Mouse (Mus musculus): ENCODE measurements around the gene Mtmr1.
A peak's percentile ranks its signal among the peaks of the same experiment; 100 is the strongest.
"Not testable (repeated sequence)": the region's sequence is repeated elsewhere in the genome, so short reads cannot be mapped to it uniquely, and the experiment has no call there.

The Mtmr1 gene

DNA sequence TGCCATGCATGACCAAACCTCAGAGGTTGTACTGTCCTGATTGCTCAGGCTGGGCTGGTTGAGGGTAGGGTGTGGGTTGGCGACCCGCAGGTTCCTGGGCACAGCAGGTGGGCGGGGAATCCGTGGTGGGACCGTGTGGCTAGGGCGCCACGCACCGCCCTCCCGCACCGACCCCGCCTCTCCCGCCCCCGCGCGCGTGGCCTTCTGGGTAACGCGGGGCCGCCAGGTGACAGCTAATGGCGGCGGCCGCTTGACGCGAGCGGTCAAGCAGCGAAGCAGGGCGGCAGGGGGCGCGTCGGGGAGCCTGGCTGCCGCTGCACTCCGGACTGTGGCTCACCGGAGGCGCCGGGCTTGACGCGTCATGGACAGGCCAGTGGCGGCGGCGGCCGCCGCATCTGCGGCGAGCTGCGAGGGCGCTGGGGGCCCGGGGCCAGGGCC, at the start of gene Mtmr1:
Gene Mtmr1 (plus strand): TSS at position 207 of the 438 bp plus-strand sequence.
- peak; percentile 31 to 63 for DNase-seq (ENCODE audit: low spot score in 2 of 2)

DNA sequence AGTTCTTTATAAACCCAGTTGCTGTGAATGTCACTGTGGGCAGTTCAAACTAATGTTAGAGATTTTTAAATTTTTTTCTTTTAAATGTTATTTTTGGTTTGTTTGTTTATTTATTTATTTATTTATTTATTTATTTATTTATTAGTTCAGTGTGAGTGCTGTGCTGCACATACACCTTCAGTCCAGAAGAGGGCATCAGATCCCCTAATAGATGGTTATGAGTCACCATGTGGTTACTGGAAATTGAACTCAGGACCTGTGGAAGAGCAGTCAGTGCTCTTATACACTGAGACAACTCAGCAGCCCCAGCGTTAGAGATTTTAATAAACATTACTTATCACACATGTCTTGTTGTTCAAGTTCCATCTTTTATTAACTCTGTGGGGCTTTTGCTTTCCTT, 12.5 kb upstream of the Mtmr1 start:
- DNase-seq (ENCODE audit: low spot score in 2 of 2): no peak

DNA sequence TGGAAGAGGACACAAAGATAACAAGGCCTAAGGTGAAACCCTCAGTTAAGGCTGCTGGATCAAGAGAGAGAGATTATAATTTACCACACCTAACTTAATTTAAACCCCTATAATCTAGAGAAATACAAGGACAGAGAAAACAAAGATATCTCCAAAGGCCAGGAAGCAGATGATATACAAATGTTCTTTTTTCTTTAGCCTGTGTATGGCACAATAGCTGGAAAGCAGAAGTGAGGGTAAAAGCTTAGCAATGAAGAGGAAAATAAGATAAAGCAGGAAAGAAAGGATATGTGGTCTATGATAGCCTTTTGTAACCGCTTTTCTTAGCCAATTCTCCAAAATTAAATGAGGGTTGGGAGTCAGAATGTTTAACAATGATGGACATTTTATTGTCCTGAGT, 9.2 kb upstream of the Mtmr1 start:
- no peak for DNase-seq (ENCODE audit: low spot score in 2 of 2)

DNA sequence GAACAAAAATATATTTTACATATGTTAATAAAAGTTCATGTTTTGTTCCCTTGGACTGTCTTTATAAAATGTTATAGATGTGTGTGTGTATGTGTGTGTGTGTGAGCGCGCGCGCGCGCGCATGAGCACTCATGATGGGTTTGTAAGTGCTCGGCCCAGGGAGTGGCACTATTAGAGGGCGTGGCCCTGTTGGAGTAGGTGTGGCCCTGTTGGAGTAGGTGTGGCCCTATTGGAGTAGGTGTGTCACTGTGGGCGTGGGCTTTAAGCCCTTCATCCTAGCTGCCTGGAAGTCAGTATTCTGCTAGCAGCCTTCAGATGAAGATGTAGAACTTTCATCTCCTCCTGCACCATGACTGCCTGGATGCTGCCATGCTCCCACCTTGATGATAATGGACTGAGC, 2.8 kb upstream of the Mtmr1 start:
- DNase-seq (ENCODE audit: low spot score in 2 of 2): not testable (repeated sequence)

DNA sequence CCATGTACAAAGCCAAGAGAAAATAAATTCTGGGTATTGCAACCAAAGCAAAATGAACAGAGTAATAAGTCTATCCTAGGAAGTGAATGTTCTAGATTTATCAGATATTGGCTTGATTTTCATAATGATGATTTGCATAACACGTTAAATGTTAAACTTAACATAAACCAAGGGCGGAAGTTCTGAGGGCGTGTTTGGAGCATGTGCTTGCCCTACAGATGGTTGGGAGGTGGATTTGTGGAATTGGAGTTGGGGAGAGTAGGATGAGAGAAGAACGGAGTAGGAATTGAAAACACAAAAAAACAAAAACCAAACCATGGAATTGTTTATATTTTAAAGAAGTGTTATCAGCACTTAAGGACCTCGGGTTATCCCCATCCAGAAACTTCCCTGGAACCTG, 498 bp upstream of the Mtmr1 start:
- DNase-seq (ENCODE audit: low spot score in 2 of 2): no peak

DNA sequence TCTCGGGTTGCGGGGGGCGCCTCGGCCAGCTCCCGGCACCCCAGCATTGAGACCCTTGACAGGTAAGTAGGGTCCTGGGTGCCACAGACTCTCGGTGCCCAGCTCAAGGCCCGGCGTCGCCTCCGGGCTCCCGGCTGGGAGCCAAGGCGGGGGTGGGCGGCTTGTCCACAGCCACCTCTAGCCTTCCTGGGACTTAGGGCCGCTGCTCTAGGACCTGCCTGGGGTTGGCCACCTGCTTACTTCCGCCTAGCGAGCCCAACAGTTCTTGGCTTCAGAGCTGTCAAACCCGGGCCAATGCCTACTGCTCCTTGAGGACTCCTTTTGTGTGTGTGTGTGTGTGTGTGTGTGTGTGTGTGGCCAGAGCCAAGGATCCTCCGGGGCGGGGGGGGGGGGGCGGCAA, 451 bp downstream of the Mtmr1 start:
- DNase-seq (ENCODE audit: low spot score in 2 of 2): peak in 1 of 2 experiments; percentile 17

DNA sequence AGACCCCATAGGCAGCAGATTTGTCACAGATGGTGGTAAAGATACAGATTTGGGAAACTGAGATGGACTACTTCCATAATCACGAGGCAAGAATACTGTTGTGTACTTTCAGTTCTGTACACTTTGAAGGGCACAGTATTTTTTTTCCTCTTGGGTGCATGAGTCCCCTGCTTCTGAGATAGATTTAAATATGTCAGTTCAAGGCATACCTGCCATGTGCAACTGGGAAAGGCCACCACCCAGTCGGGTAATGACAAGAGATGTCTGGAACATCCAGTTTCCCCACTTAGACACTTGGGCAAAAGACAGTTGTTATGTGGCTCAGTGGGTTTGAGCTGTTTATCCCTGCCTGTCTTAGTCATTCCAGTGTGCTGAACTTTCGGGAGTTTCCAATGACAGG, 950 bp downstream of the Mtmr1 start:
- no peak for DNase-seq (ENCODE audit: low spot score in 2 of 2)

DNA sequence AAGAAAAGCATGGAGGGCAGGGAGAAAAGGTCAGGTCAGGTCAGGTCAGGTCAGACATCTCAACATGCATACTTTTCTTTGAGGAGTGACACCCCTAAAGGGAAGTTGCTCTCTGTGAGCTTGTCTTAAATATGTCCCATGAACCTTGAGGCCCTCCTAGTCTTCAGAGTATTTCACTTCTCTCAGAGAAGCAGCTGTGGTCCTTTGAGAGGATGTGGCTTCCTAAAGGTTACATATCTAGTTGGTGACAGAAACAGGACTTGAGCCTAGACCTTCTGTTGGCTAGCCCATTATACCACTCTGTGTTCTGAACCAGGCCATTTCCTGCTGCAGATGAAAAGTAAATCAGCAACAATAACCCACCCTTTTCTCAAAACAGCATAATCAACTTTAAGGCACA, 2.4 kb downstream of the Mtmr1 start:
- DNase-seq (ENCODE audit: low spot score in 2 of 2): no peak

DNA sequence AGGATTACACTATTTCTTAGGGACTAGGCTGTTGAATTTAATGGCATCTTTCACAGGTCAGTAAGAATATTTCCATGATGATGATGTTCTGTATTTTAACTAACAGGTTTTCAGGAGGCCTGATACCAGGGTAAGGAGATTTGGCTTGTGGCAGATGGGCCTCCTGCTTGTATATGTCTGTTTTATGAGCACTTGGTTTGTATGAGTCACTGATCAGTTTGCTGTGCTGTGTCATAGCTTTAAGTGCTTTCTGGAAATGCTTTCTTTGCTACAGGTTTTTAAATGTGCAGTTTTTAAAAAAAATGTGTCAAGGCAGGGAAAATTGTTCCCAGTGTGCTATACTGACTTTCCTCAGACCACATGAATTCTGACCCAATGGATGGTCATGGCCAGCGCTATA, 12.2 kb downstream of the Mtmr1 start:
- no peak for DNase-seq (ENCODE audit: low spot score in 2 of 2)

DNA sequence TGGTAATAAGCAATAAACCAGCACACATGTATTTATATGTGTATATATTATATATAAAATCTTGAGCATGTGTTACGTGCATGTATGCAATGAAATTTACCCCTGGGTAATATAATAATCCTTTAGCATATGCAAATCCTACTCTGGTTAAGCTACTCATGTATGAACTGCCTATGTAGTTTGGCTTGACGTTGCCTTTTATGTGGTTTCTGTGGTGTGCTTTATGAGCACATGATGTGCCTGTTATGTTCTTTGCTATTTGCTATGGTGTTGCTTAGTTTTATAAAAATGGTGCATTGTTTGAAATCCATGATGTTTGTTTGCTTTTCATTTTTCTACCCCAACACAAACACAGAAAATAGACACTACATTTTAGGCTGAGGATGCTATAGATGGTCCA, 13.9 kb downstream of the Mtmr1 start:
- no peak for DNase-seq (ENCODE audit: low spot score in 2 of 2)

DNA sequence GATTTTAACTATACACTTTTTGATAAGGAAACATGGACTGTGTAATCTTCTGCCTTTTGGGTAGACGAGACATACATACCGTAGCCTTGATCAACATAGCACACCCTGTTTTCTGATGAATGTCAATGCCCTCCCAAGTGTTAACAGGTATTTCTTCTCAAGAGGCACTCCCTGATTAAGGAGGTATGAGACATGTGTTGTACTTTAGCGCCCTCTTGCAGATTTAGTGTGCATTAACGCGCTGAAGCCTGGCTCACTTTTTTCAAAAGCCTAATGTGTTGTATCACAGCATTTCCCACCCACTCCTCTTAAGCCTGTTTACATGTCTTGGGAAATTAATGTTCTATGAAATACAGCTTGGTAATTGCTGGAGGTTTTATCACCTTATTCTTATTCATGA, 17.0 kb downstream of the Mtmr1 start:
- DNase-seq (ENCODE audit: low spot score in 2 of 2): no peak

DNA sequence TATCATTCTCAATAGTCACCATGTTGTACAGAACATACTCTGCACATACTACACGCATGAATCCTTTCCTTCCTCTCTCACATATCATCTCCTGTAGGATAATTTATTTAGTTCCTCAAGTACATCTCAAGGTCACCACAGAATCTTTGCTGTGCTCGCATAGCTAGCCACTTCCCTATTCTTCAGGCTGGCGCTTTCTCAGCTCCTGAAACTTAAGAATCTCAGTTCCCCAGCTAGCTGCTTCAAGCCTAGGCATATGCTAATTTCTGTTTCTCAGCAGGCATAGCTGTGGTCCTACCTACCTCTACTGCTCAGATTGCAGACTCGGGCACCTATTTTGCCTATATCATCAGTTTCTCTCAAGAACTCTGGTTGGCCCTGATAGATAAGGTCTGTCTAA, 31.8 kb downstream of the Mtmr1 start:
- no peak for DNase-seq (ENCODE audit: low spot score in 2 of 2)

DNA sequence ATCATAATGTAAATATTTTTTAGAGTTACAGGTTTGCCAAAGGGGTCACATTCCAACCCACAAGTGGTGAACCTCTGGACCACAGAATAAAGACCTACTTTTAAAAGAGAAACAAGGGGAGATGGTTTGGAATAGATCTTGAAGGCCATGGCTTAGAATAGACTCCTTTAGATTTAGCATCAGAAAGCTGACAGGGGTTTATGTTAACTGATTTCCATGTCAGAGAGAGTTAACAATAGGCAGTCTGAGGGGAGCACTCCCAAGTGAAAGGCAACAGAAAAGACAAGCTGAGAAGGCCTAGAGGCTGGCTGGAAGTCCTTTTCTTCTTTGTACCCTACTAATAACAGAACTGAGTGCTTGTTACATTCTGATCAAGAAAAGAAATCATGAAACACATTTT, 41.7 kb downstream of the Mtmr1 start:
- no peak for DNase-seq (ENCODE audit: low spot score in 2 of 2)

DNA sequence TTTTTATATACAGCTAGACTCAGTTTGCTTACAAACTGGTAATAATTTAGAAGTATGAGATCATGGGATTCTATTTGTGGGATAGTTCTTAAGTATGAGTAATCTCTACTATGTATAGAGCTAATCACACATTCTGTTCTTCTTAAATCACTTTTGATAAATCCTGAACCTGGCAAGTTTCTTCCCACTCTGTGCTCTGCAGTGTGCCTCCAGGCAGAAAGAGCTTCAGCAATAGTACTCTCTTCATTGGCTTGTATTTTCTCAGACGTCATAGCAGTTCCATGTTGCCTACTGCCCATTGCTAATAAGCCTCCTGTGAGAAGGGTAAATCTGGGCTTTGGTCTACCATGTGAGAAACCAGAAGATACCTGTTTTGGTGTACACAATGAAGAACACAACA, 43.8 kb downstream of the Mtmr1 start:
- no peak for DNase-seq (ENCODE audit: low spot score in 2 of 2)

DNA sequence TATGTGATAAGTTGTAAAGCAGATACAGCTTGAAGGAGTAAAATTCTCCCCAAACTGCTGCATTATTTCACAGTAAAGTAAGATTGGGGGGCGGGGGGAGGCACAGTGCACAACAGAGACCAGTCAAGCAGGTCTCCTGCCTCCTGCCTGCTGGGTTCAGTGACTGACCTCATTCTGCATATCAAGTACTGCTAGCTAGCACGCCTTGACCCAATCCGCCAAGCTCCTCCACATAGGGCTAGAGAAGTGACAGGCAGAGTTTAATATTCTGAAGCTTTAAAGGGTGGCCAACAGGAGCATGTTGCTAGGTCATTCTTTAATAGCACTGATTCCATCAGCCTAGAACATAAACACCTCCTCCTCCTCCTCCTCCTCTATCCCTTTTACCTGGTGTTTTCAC, 48.2 kb downstream of the Mtmr1 start:
- DNase-seq (ENCODE audit: low spot score in 2 of 2): no peak

DNA sequence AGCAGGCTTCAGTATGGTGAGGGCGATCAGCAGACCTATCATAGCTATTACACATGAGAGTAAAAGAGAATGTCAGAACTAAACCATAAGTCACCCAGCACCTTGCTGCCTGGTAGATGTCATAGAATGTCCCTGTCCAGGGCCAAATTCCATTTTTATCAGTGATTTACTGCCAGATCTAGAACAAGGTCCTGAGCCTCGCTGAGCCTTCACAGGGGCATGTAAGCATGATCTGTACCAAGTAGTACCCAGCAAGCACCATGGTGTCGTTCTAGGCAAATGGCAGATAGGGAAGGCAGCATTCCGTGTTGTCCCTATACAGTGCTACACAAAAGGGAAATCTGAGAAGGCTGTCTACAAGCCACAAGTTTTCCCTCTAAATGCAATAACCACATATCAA, 49.1 kb downstream of the Mtmr1 start:
- no peak for DNase-seq (ENCODE audit: low spot score in 2 of 2)

DNA sequence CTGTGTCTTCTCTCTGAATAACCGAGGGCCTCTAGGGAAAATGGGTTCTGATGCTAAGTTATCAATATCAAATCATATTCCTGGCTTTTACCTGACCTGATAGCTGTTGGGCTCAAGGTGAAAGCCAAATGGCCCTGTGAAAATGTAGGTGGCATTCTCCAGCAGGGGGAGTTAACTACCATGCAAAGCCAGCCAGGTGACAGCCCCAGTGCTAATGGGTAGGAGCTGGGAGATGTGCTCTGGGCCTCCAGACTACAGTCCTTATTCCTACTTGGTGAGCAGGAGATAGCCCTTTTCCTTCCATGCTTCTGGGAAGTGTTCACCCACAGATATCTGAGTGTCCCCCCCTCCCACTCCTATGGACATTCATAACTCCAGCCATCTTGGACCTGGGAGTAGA, 60.3 kb downstream of the Mtmr1 start:
- DNase-seq (ENCODE audit: low spot score in 2 of 2): no peak

DNA sequence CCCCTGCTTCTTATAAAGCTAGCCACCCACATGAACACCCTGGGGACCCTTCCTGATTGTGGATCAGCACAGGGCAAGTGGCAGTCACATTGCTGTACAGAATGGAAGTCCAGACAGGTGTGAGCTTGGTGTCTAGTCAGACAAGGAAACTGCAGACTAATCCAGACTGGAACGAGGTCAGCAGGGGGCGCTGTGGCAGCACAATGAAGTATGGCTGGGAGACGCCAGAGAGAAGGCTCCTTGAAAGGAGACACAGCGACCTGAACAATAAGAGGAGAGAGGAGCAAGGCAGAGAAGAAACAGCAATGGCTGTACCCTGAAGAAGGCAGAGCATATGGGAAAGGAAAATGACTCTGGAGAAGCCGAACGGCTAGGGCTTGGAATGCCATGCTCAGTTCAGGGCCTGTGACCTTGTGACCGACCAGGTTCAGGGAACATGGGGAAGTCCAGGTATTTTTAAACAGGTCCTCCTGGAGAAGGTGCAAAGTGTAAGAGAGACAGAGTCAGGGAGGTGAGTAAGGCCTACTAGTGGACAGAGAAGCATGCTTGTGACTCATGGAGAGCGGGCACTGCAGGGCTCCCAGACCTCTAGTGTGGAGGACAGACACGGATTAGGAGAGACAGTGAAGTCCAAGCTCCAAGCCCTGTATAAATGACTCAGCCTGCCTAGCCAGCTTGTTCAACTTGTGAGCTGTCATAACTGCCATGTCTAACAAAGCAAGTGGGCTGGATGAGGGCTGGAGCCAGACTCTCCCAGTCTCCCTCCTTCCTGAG, 61.4 kb downstream of the Mtmr1 start:
- DNase-seq (ENCODE audit: low spot score in 2 of 2): peak; percentile 69 to 78

DNA sequence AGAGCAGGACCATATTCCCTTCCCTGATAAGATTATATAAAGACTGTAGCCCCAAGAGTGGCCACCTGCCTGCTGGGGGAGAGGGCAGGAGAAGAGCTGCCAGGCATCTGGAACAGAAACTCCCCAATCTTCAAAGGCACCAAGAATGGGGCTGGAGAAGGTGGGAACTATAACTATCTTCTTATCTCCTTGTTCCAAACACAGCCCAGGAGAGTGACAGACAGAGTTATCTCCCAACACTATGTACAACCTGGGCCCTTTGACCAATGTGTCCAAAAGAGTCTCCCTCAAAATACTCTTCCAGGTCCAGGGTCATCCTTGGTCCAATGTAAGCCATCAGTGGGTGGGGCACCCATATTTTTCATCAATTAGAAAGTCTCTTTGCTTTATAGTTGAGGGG, 62.9 kb downstream of the Mtmr1 start:
- no peak for DNase-seq (ENCODE audit: low spot score in 2 of 2)

DNA sequence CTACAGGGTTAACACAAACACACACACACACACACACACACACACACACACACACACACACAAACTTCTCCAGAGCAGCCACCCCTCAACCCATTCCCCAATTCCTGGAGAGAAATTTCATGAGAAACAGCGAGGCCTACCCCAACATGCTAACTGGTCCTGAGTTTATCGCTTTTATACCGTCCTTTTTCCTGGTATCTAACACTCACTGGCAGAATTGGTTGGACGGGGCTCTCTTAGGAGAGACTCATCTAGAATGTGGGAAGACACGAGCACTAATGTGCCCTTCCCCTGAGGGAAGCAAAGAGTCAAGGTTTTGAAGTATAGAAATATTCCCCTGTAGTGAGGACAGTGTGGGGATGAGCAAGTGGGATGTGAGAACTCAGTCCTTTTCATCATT, 66.3 kb downstream of the Mtmr1 start:
- no peak for DNase-seq (ENCODE audit: low spot score in 2 of 2)

DNA sequence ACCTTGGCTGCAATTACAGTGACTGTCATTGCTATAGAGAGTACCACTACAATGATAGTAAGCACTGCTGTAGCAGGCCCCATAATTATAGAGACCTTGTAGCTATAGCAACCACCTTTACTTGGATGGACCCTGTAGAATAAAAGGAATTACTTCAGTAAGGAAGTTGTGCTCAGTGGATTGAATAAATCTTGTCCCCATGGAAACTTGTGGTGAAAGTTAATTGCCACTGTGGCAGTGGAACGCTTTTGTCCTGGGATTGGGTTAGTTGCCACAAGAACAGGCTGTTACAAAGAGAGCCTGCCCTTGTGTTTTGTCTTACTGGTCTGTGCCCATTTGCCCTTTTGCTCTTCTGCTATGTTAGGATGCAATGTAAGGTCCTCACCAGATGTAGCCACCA, 69.9 kb downstream of the Mtmr1 start:
- DNase-seq (ENCODE audit: low spot score in 2 of 2): no peak

DNA sequence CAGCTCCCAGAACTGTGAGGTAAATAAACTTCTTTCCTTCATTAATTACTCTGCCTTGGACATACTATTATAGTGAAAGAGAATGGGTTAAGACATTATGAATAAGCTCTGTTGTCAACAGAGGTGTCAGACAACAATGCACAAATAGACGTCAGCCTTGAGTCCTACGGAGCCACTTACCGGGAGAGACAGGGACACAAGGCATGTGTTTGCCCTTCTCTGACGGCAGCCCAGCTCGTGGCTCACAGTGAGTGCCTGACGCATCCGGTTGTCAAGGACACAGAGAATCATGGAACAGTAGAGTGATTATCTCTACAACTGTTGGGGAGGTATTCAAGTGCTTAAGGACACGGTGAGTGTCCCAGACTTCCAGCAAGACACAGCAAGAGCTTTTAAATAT, 70.3 kb downstream of the Mtmr1 start:
- DNase-seq (ENCODE audit: low spot score in 2 of 2): no peak

DNA sequence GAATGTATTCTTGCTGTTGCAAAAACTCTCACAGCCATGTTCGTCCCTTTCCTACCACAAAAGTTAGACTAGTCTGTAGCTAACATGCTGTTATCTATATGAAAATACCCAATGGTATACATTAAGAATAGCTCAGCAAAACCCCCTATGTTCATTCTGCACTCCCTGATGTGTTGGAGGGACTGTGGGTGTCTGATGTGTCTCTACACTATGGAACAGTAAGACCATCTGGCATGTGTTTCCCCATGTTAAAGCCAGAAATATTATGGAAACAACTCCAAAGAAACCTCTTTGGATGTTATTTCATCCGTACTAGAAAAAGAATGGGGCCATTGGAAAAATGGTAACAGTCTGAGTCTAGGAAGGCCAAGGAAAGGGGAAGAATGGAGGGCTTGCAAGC, 71.0 kb downstream of the Mtmr1 start:
- DNase-seq (ENCODE audit: low spot score in 2 of 2): no peak

DNA sequence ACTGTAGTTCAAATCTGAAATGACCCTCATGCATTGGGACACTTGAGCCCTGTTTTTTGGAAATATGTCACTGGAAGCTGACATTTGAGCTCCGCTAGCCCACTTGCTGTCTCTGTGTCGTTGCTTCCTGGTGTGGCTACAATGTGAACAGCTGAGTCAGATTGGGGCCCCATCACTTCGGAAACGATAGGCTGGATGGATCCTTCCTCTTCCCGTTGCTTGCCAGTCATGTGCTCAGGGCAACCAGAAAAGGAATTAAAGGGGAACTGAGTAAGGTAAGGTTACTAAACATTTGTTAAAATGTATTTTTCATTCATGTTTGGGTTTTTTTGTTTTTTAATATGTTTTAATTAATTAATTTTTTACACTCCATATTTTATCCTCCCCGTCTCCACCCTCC, 74.9 kb downstream of the Mtmr1 start:
- no peak for DNase-seq (ENCODE audit: low spot score in 2 of 2)

Data from cerebellum, postnatal 4 days (tissue).